Mouse (Mus musculus) liver, embryonic 16.5 days (tissue): ENCODE data around the gene Yap1. TPM values are rescaled to one million over a fixed set of nuclear protein-coding genes. Genes with fewer than 3 reads are reported as not detected.

Experiments used
- ATAC-seq: fragments of 200-750 bp; cut with Nextera tagmentation; 2 replicates; pipeline ENCODE4 v1.8.0; 2017; ENCODE audit warnings: low read depth, mild to moderate bottlenecking, moderate number of reproducible peaks, moderate library complexity
- H3K27ac ChIP-seq: fragments of 300-500 bp; sonication (generic); 2 replicates; pipeline ENCODE4 v1.5.1; 2014; ENCODE audit warnings: mild to moderate bottlenecking, low read length
- H3K27me3 ChIP-seq: fragments of 300-500 bp; sonication (generic); 2 replicates; pipeline ENCODE4 v1.6.1; 2014; ENCODE audit warnings: low read depth, low read length, mixed read lengths; ENCODE audit not compliant: control insufficient read depth, insufficient read depth
- H3K36me3 ChIP-seq: fragments of 300-500 bp; sonication (generic); 2 replicates; pipeline ENCODE4 v1.6.1; 2014; ENCODE audit warnings: mild to moderate bottlenecking; ENCODE audit not compliant: control insufficient read depth, insufficient read depth
- H3K4me1 ChIP-seq: fragments of 300-500 bp; sonication (generic); 2 replicates; pipeline ENCODE4 v1.6.1; 2014; ENCODE audit warnings: low read depth, low read length, mixed read lengths; ENCODE audit not compliant: control insufficient read depth
- H3K4me2 ChIP-seq: fragments of 300-500 bp; sonication (generic); 2 replicates; pipeline ENCODE4 v1.6.1; 2014; ENCODE audit warnings: low read depth, low read length, mixed read lengths
- H3K4me3 ChIP-seq: fragments of 300-500 bp; sonication (generic); 2 replicates; pipeline ENCODE4 v1.5.1; 2014; ENCODE audit warnings: low read depth, mild to moderate bottlenecking, low read length
- H3K9ac ChIP-seq: fragments of 300-500 bp; sonication (generic); 2 replicates; pipeline ENCODE4 v1.6.1; 2014; ENCODE audit warnings: low read depth, low read length
- H3K9me3 ChIP-seq: fragments of 300-500 bp; sonication (generic); replicated peaks from 2 replicates; pipeline ENCODE4 v1.6.1; 2016; ENCODE audit warnings: low read length; ENCODE audit not compliant: control insufficient read depth
- WGBS: fragments of 180-500 bp; shearing (Covaris S2); extraction: QIAGEN DNeasy Blood & Tissue Kit; methylation state at CpG from one replicate; pipeline ENCODE4 v1.1.7; 2014; ENCODE audit not compliant: insufficient replicate concordance; 5-methylcytosine and 5-hydroxymethylcytosine counted together
- polyA plus RNA-seq: library from polyadenylated mRNA; unstranded; fragments of >200 nt; fragmentation: Nextera tagmentation; extraction: Ambion mirVana; gene quantifications from 2 replicates; pipeline ENCODE4 v1.2.1, GENCODE M21; 2015

Gene Yap1
- polyA plus RNA-seq, 1 experiment from 2014 or later: 3.4 TPM

DNA sequence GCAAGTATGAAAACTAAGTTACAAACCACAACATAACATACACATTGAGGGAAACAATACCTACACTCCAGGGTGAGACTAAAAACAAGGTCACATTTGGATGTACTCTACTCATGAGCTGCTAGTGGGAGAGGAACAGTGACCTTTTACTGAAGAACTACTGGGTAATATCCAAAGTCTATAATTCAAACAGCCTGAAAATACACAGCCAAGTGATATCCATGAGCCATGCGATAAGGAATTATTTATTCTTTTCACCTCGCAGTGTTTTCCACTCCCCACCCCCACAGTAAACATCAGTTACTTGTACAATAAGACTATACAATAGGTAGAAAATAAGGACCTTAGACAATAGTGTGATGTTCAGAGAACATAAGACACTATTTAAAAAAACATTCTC, 24.2 kb downstream of the Yap1 start:
- H3K9ac ChIP-seq: no peak overlapping the region
- no peaks in the 10 kb centered on the region for H3K36me3 ChIP-seq
- 52% methylated on average over 2 of the region's 2 CpGs for WGBS
- no peaks in the 10 kb centered on the region for H3K4me1 ChIP-seq
- no peaks in the 10 kb centered on the region for H3K9me3 ChIP-seq
- no peaks in the 10 kb centered on the region for H3K27me3 ChIP-seq
- H3K27ac ChIP-seq: no peak overlapping the region
- no peak overlapping the region for H3K4me2 ChIP-seq
- ATAC-seq: no peak
- no peak overlapping the region for H3K4me3 ChIP-seq

DNA sequence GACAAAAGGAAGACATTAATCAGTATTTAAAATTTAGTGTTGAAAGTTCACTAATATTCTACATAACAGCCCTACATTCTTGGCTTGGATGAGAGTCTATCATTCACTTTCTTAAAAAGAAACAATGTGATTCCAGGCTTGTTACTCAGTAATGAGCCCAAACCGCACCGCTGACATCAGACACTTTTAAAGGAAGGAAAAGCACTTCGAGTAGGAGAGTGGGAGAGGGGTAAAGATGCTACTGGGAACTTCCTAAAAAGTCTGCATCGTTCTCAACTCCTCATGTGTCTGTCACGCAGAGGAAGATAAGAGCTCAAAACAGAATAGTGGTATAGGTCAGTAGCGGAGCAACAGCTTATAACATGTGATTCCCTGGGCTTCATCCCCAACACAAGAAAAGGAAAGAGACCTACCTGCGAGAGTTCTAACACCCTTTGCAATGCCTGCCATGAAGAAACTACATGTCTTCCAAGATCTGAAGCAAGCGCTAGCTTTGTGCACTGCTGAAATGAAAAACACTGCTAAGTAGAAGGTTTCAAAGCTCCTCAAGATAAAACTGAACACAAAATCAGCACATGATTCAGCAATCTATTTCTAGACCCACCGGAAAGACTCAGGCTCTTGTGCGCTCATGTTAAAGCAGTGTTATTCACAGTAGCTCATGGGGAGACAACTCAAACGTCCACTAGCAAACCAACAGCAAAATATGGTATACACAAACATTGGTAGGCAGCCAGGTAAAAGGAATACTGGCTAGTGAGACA, 25.1 kb downstream of the Yap1 start:
- Histone ChIP-seq H3K36me3 (no peaks in the 10 kb centered on the region), H3K4me1 (no peaks in the 10 kb centered on the region), H3K27me3 (no peaks in the 10 kb centered on the region), H3K27ac (no peak overlapping the region), H3K4me2 (no peak overlapping the region), H3K4me3 (no peak overlapping the region), H3K9me3 (no peaks in the 10 kb centered on the region), H3K9ac (no peak overlapping the region)
- ATAC-seq: no peak
- 56% methylated on average over 11 of the region's 11 CpGs for WGBS

DNA sequence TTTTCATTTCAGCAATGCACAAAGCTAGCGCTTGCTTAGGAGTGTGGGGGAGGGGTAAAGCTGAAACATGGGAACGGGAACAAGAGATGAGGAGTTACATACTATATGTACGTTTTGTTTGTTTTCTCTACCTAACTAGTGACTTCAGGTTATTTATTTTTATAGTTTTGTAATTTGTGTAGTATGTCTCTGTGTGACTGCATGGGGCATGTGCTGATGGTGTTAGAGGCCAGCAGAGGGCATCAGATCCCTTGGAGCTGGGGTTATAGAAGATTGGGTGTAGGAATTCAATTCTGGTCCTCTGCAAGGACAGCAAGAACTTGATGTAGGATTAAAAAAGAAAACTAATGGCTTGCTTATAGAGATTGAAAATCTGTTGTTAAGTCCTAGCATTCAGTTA, 25.9 kb downstream of the Yap1 start:
- Histone ChIP-seq H3K9me3 (no peaks in the 10 kb centered on the region), H3K4me3 (no peak overlapping the region), H3K9ac (no peak overlapping the region), H3K27ac (no peak overlapping the region), H3K36me3 (no peaks in the 10 kb centered on the region), H3K27me3 (no peaks in the 10 kb centered on the region), H3K4me1 (no peaks in the 10 kb centered on the region), H3K4me2 (no peak overlapping the region)
- 73% methylated on average over 3 of the region's 3 CpGs for WGBS
- no peak for ATAC-seq

- Histone ChIP-seq H3K4me1 (no peaks in the 10 kb centered on the region), H3K4me2 (no peak overlapping the region), H3K36me3 (no peaks in the 10 kb centered on the region), H3K4me3 (no peak overlapping the region), H3K9ac (no peak overlapping the region), H3K27me3 (no peaks in the 10 kb centered on the region), H3K27ac (no peak overlapping the region), H3K9me3 (no peaks in the 10 kb centered on the region)
- 59% methylated on average over 5 of the region's 5 CpGs for WGBS
- no peak for ATAC-seq
These were observed 26.8 kb downstream of the Yap1 start for GRCm38 (mm10) chr9:7977587-7977986.

GRCm38 (mm10) chr9:7971993-7972392, 32.4 kb downstream of the Yap1 start:
- H3K9me3 ChIP-seq: no peaks in the 10 kb centered on the region
- H3K4me3 ChIP-seq: no peak overlapping the region
- no peaks in the 10 kb centered on the region for H3K4me1 ChIP-seq
- no peak overlapping the region for H3K4me2 ChIP-seq
- H3K27me3 ChIP-seq: no peaks in the 10 kb centered on the region
- 46% methylated on average over 2 of the region's 2 CpGs for WGBS
- H3K27ac ChIP-seq: no peak overlapping the region
- H3K36me3 ChIP-seq: no peaks in the 10 kb centered on the region
- H3K9ac ChIP-seq: no peak overlapping the region
- no peak for ATAC-seq

DNA sequence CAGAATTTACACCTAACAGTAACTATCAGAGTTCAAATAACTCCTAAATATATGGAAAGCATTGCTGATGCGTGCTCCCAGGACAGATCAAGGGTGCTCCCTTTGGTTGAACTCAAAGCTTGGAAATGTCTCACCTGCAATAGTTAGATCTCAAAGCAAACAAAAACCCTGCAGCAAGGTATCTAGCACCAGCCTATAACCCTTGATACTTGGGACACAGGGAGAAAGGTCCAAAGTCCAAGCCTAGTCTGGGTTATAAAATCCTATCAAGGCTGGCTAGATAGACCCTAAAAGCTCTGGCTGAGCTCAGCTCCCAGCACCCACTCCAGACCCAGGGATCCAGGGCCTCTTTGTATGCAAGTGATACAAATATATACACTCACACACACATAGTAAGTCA, 36.4 kb downstream of the Yap1 start:
- no peaks in the 10 kb centered on the region for H3K36me3 ChIP-seq
- H3K27me3 ChIP-seq: no peaks in the 10 kb centered on the region
- no peak; the same call in 1 of the 2 replicates for ATAC-seq
- H3K9me3 ChIP-seq: no peaks in the 10 kb centered on the region
- H3K4me2 ChIP-seq: no peak overlapping the region
- no peak overlapping the region for H3K4me3 ChIP-seq
- peaks cover 14% of the 10 kb centered on the region for H3K4me1 ChIP-seq
- 62% methylated on average over 1 of the region's 1 CpGs for WGBS
- H3K9ac ChIP-seq: no peak overlapping the region
- no peak overlapping the region for H3K27ac ChIP-seq

DNA sequence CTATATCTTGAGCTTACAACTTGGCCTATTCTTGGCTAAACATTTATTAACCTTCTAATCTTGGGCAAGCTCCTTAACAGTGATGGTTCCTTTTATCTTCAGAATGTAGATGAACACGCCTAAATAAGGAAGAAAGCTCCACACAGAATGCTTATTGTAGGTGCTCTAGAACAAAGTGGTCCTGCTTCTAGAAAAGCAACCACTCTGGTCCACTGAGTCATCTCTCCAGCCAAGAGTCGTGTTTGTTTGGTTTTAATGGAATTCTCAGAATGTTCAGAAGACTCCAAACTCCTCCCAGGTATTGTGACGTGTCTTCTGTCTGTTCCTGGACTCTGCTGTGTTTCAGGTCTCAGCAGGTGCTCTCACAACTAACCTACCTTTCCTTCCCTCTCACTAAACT, 38.8 kb downstream of the Yap1 start:
- Histone ChIP-seq H3K4me3 (no peak overlapping the region), H3K36me3 (no peaks in the 10 kb centered on the region), H3K9me3 (no peaks in the 10 kb centered on the region), H3K27me3 (no peaks in the 10 kb centered on the region), H3K4me2 (no peak overlapping the region), H3K9ac (no peak overlapping the region), H3K4me1 (peaks cover 14% of the 10 kb centered on the region), H3K27ac (no peak overlapping the region)
- WGBS: 62% methylated on average over 3 of the region's 3 CpGs
- no peak; the same call in 1 of the 2 replicates for ATAC-seq

GRCm38 (mm10) chr9:7963867-7964266, 40.5 kb downstream of the Yap1 start:
- Histone ChIP-seq H3K36me3 (no peaks in the 10 kb centered on the region), H3K9me3 (no peaks in the 10 kb centered on the region), H3K27ac (no peak overlapping the region), H3K4me1 (peaks cover 17% of the 10 kb centered on the region), H3K9ac (no peak overlapping the region), H3K27me3 (no peaks in the 10 kb centered on the region), H3K4me3 (no peak overlapping the region), H3K4me2 (no peak overlapping the region)
- 21% methylated on average over 2 of the region's 2 CpGs for WGBS
- peak; percentile 83 for ATAC-seq

- no peak overlapping the region for H3K9ac ChIP-seq
- no peaks in the 10 kb centered on the region for H3K27me3 ChIP-seq
- no peak for ATAC-seq
- H3K36me3 ChIP-seq: no peaks in the 10 kb centered on the region
- H3K27ac ChIP-seq: no peak overlapping the region
- 63% methylated on average over 7 of the region's 7 CpGs for WGBS
- no peak overlapping the region for H3K4me3 ChIP-seq
- H3K4me2 ChIP-seq: no peak overlapping the region
- no peaks in the 10 kb centered on the region for H3K9me3 ChIP-seq
- peaks cover 17% of the 10 kb centered on the region for H3K4me1 ChIP-seq
These were observed 41.5 kb downstream of the Yap1 start for GRCm38 (mm10) chr9:7962915-7963314.
